Mouse (Mus musculus) cortical plate, adult 2 months (tissue): ENCODE results near the gene Rubcnl.

ENCODE experiments used
- CTCF ChIP-seq: fragments of 200-500 bp; IDR thresholded peaks from 2 replicates; pipeline ENCODE4 v1.5.1; 2011; ENCODE audit warnings: mild to moderate bottlenecking, control low read depth, low read length; ENCODE audit not compliant: insufficient read depth; ENCODE audit errors: extremely low read depth
- POLR2A ChIP-seq: fragments of 200-500 bp; IDR thresholded peaks from 2 replicates; pipeline ENCODE4 v1.6.1; 2011; ENCODE audit warnings: mild to moderate bottlenecking, low read length, control low read depth; ENCODE audit not compliant: insufficient read depth; ENCODE audit errors: extremely low read depth

- TF ChIP-seq CTCF (no peak), POLR2A (no peak)
Measured at GRCm38 (mm10) chr14:75075299-75076180, 59.7 kb downstream of the Rubcnl start.
